Mouse (Mus musculus): Measurements from ENCODE around the gene Fam184a.
A peak's percentile ranks its signal among the peaks of the same experiment; 100 is the strongest.
"Not testable (repeated sequence)": the region's sequence is repeated elsewhere in the genome, so short reads cannot be mapped to it uniquely, and the experiment has no call there.

The Fam184a gene

GRCm38 (mm10) chr10:53688952-53689584 lies 61.9 kb downstream of the Fam184a start:
- no peak for DNase-seq (ENCODE audit: low spot score)

GRCm38 (mm10) chr10:53688533-53688932 lies 62.4 kb downstream of the Fam184a start:
- no peak for DNase-seq (ENCODE audit: low spot score)

GRCm38 (mm10) chr10:53687888-53688287 lies 63.0 kb downstream of the Fam184a start:
- DNase-seq (ENCODE audit: low spot score): no peak

GRCm38 (mm10) chr10:53685806-53686205 lies 65.1 kb downstream of the Fam184a start:
- peak; percentile 4 for DNase-seq (ENCODE audit: low spot score)

GRCm38 (mm10) chr10:53683226-53683625 lies 67.7 kb downstream of the Fam184a start:
- peak; percentile 68 for DNase-seq (ENCODE audit: low spot score)

GRCm38 (mm10) chr10:53679690-53680557 lies 71.0 kb downstream of the Fam184a start:
- no peak for DNase-seq (ENCODE audit: low spot score)

GRCm38 (mm10) chr10:53661788-53662187 lies 89.1 kb downstream of the Fam184a start:
- no peak for DNase-seq (ENCODE audit: low spot score)

GRCm38 (mm10) chr10:53654239-53654638 lies 96.7 kb downstream of the Fam184a start:
- not testable (repeated sequence) for DNase-seq (ENCODE audit: low spot score)

- no peak for DNase-seq (ENCODE audit: low spot score)
Measured at GRCm38 (mm10) chr10:53650683-53651082, 100.2 kb downstream of the Fam184a start.

- DNase-seq (ENCODE audit: low spot score): peak; percentile 21
Measured at GRCm38 (mm10) chr10:53641507-53641906, 109.4 kb downstream of the Fam184a start.

- no peak for DNase-seq (ENCODE audit: low spot score)
Measured at GRCm38 (mm10) chr10:53635246-53635971, 115.5 kb downstream of the Fam184a start.

- no peak for DNase-seq (ENCODE audit: low spot score)
Measured at GRCm38 (mm10) chr10:53634160-53634559, 116.8 kb downstream of the Fam184a start.

GRCm38 (mm10) chr10:53630339-53630738 lies 120.6 kb downstream of the Fam184a start, which contains the start of gene Mcm9:
Gene Mcm9, minus strand, starts transcription at chr10:53630439.
- DNase-seq (ENCODE audit: low spot score): not testable (repeated sequence)

GRCm38 (mm10) chr10:53629918-53630250 lies 121.0 kb downstream of the Fam184a start:
- DNase-seq (ENCODE audit: low spot score): peak; percentile 98

- DNase-seq (ENCODE audit: low spot score): peak; percentile 90
Measured at GRCm38 (mm10) chr10:53629247-53629917, 121.5 kb downstream of the Fam184a start.

- DNase-seq (ENCODE audit: low spot score): no peak
Measured at GRCm38 (mm10) chr10:53615850-53616616, 134.9 kb downstream of the Fam184a start.

- DNase-seq (ENCODE audit: low spot score): no peak
Measured at GRCm38 (mm10) chr10:53613955-53614354, 137.0 kb downstream of the Fam184a start.

GRCm38 (mm10) chr10:53612172-53612571 lies 138.8 kb downstream of the Fam184a start:
- DNase-seq (ENCODE audit: low spot score): no peak

- DNase-seq (ENCODE audit: low spot score): no peak
Measured at GRCm38 (mm10) chr10:53608274-53608673, 142.6 kb downstream of the Fam184a start.

GRCm38 (mm10) chr10:53605328-53605727 lies 145.6 kb downstream of the Fam184a start:
- DNase-seq (ENCODE audit: low spot score): no peak

GRCm38 (mm10) chr10:53598821-53599220 lies 152.1 kb downstream of the Fam184a start:
- peak; percentile 7 for DNase-seq (ENCODE audit: low spot score)
